Mouse (Mus musculus) limb, embryonic 12.5 days (tissue): ENCODE results near the gene Lrit3. TPM values are rescaled to one million over a fixed set of nuclear protein-coding genes. Genes with fewer than 3 reads are reported as not detected.
"Not testable (repeated sequence)": the region's sequence is repeated elsewhere in the genome, so short reads cannot be mapped to it uniquely, and the experiment has no call there.

Experiments used
- ATAC-seq: fragments of 200-750 bp; cut with Nextera tagmentation; 2 replicates; pipeline ENCODE4 v1.8.0; 2017; ENCODE audit warnings: low read depth, moderate TSS enrichment; ENCODE audit not compliant: insufficient number of reproducible peaks, insufficient read depth, low FRiP score, low TSS enrichment
- H3K27ac ChIP-seq: fragments of 300-500 bp; sonication (generic); 2 replicates; pipeline ENCODE4 v1.5.1; 2016; ENCODE audit warnings: mild to moderate bottlenecking, moderate library complexity
- H3K27me3 ChIP-seq: fragments of 300-500 bp; sonication (generic); 2 replicates; pipeline ENCODE4 v1.6.1; 2016; ENCODE audit warnings: mild to moderate bottlenecking, moderate library complexity
- H3K36me3 ChIP-seq: fragments of 300-500 bp; sonication (generic); 2 replicates; pipeline ENCODE4 v1.6.1; 2016; ENCODE audit warnings: mild to moderate bottlenecking, moderate library complexity
- H3K4me1 ChIP-seq: fragments of 300-500 bp; sonication (generic); replicated peaks from 2 replicates; pipeline ENCODE4 v1.6.1; 2016
- H3K4me2 ChIP-seq: fragments of 300-500 bp; sonication (generic); 2 replicates; pipeline ENCODE4 v1.6.1; 2016; ENCODE audit warnings: mild to moderate bottlenecking, moderate library complexity
- H3K4me3 ChIP-seq: fragments of 300-500 bp; sonication (generic); replicated peaks from 2 replicates; pipeline ENCODE4 v1.5.1; 2016; ENCODE audit warnings: mild to moderate bottlenecking
- H3K9ac ChIP-seq: fragments of 300-500 bp; sonication (generic); replicated peaks from 2 replicates; pipeline ENCODE4 v1.6.1; 2016; ENCODE audit warnings: mild to moderate bottlenecking, moderate library complexity
- H3K9me3 ChIP-seq: fragments of 300-500 bp; sonication (generic); 2 replicates; pipeline ENCODE4 v1.6.1; 2016; ENCODE audit warnings: mild to moderate bottlenecking, moderate library complexity
- WGBS: fragments of 180-500 bp; shearing (Covaris S2); methylation state at CpG from one replicate; pipeline ENCODE4 v1.1.7; 2016; 5-methylcytosine and 5-hydroxymethylcytosine counted together
- polyA plus RNA-seq: library from polyadenylated mRNA; unstranded; fragments of >200 nt; fragmentation: Nextera tagmentation; extraction: Ambion mirVana; gene quantifications from 2 replicates; pipeline ENCODE4 v1.2.1, GENCODE M21; 2016

The Lrit3 gene
- polyA plus RNA-seq, 1 experiment from 2014 or later, result not detected

GRCm38 (mm10) chr3:129771210-129771609 lies 32.6 kb downstream of the Lrit3 start:
- Histone ChIP-seq H3K9me3 (no peaks in the 10 kb centered on the region), H3K4me2 (no peak overlapping the region), H3K4me1 (no peaks in the 10 kb centered on the region), H3K9ac (no peak overlapping the region), H3K27me3 (no peaks in the 10 kb centered on the region), H3K36me3 (no peaks in the 10 kb centered on the region), H3K27ac (no peak overlapping the region), H3K4me3 (no peak overlapping the region)
- WGBS, result 81% methylated on average over 6 of the region's 6 CpGs
- no peak for ATAC-seq

GRCm38 (mm10) chr3:129766971-129767794 lies 36.6 kb downstream of the Lrit3 start:
- ATAC-seq, result no peak
- Histone ChIP-seq H3K27me3 (no peaks in the 10 kb centered on the region), H3K4me1 (no peaks in the 10 kb centered on the region), H3K27ac (no peak overlapping the region), H3K4me3 (no peak overlapping the region), H3K4me2 (no peak overlapping the region), H3K36me3 (no peaks in the 10 kb centered on the region), H3K9ac (no peak overlapping the region), H3K9me3 (peaks cover 4% of the 10 kb centered on the region; the same call in 1 of the 2 replicates)
- WGBS, result 85% methylated on average over 10 of the region's 10 CpGs

GRCm38 (mm10) chr3:129766106-129766505 lies 37.7 kb downstream of the Lrit3 start:
- no peak overlapping the region for H3K27ac ChIP-seq
- H3K9ac ChIP-seq, result no peak overlapping the region
- H3K4me3 ChIP-seq, result no peak overlapping the region
- H3K36me3 ChIP-seq, result no peaks in the 10 kb centered on the region
- H3K4me1 ChIP-seq, result no peaks in the 10 kb centered on the region
- H3K9me3 ChIP-seq, result peaks cover 4% of the 10 kb centered on the region; the same call in 1 of the 2 replicates
- ATAC-seq, result no peak
- WGBS, result 81% methylated on average over 4 of the region's 4 CpGs
- H3K27me3 ChIP-seq, result no peaks in the 10 kb centered on the region
- H3K4me2 ChIP-seq, result no peak overlapping the region

GRCm38 (mm10) chr3:129757599-129757998 lies 46.2 kb downstream of the Lrit3 start:
- H3K4me1 ChIP-seq, H3K9me3 ChIP-seq, ATAC-seq, H3K27ac ChIP-seq, H3K4me3 ChIP-seq, H3K4me2 ChIP-seq, H3K36me3 ChIP-seq, H3K9ac ChIP-seq: not testable (repeated sequence)
- WGBS, result 90% methylated on average over 1 of the region's 1 CpGs
- H3K27me3 ChIP-seq, result peaks cover 33% of the 10 kb centered on the region

- peaks cover 40% of the 10 kb centered on the region for H3K27me3 ChIP-seq
- no peaks in the 10 kb centered on the region for H3K36me3 ChIP-seq
- no peak within 1 kb of the TSS for H3K27ac ChIP-seq
- peak within 1 kb of the TSS; percentile 51 for H3K4me2 ChIP-seq
- WGBS, result 10% methylated on average over 20 of the region's 20 CpGs
- ATAC-seq, result no peak
- peaks cover 8% of the 10 kb centered on the region; the same call in 1 of the 2 replicates for H3K4me1 ChIP-seq
- peak within 1 kb of the TSS; percentile 23 for H3K4me3 ChIP-seq
- no peaks in the 10 kb centered on the region for H3K9me3 ChIP-seq
- H3K9ac ChIP-seq, result 0 out of 2 replicates have a peak within 1 kb of the TSS, but pooled peaks have one; percentile 12
Observed at GRCm38 (mm10) chr3:129754650-129755604, 48.9 kb downstream of the Lrit3 start, which contains the start of gene Egf. Gene Egf (minus strand): TSS chr3:129755316.

GRCm38 (mm10) chr3:129744803-129745202 lies 59.0 kb downstream of the Lrit3 start:
- Histone ChIP-seq H3K9ac (no peak overlapping the region), H3K4me3 (no peak overlapping the region), H3K27me3 (no peaks in the 10 kb centered on the region), H3K36me3 (no peaks in the 10 kb centered on the region), H3K4me2 (no peak overlapping the region), H3K4me1 (peaks cover 11% of the 10 kb centered on the region; the same call in 1 of the 2 replicates), H3K27ac (no peak overlapping the region), H3K9me3 (no peaks in the 10 kb centered on the region)
- WGBS, result 69% methylated on average over 8 of the region's 8 CpGs
- ATAC-seq, result no peak; the same call in 1 of the 2 replicates

- H3K27me3 ChIP-seq, result no peaks in the 10 kb centered on the region
- 32% methylated on average over 6 of the region's 6 CpGs for WGBS
Observed at GRCm38 (mm10) chr3:129742781-129743180, 61.0 kb downstream of the Lrit3 start.

GRCm38 (mm10) chr3:129738291-129739183 lies 65.3 kb downstream of the Lrit3 start:
- Histone ChIP-seq H3K4me2 (peak overlapping the region; percentile 24), H3K4me1 (peaks cover 23% of the 10 kb centered on the region), H3K27ac (no peak overlapping the region), H3K36me3 (no peaks in the 10 kb centered on the region), H3K9me3 (no peaks in the 10 kb centered on the region), H3K9ac (no peak overlapping the region), H3K4me3 (no peak overlapping the region), H3K27me3 (no peaks in the 10 kb centered on the region)
- no peak for ATAC-seq
- 36% methylated on average over 16 of the region's 16 CpGs for WGBS

More at GRCm38 (mm10) chr3:129742781-129743180, 61.0 kb downstream of the Lrit3 start:
- no peak overlapping the region for H3K4me2 ChIP-seq
- H3K9ac ChIP-seq, result no peak overlapping the region
- no peak for ATAC-seq
- peaks cover 23% of the 10 kb centered on the region for H3K4me1 ChIP-seq
- no peak overlapping the region for H3K27ac ChIP-seq
- H3K9me3 ChIP-seq, result no peaks in the 10 kb centered on the region
- H3K36me3 ChIP-seq, result no peaks in the 10 kb centered on the region
- no peak overlapping the region for H3K4me3 ChIP-seq
